Mouse (Mus musculus) lung, adult 2 months (tissue): ENCODE measurements around the gene Kalrn.

Experiments
- CTCF ChIP-seq: fragments of 200-500 bp; IDR thresholded peaks from 2 replicates; pipeline ENCODE4 v1.5.1; 2011; ENCODE audit warnings: mild to moderate bottlenecking, low read length, control low read depth; ENCODE audit not compliant: insufficient read depth
- POLR2A ChIP-seq: fragments of 200-500 bp; IDR thresholded peaks from 2 replicates; pipeline ENCODE4 v1.6.1; 2011; ENCODE audit warnings: low read depth, mild to moderate bottlenecking, control low read depth, low read length, borderline replicate concordance; ENCODE audit errors: extremely low read depth

DNA sequence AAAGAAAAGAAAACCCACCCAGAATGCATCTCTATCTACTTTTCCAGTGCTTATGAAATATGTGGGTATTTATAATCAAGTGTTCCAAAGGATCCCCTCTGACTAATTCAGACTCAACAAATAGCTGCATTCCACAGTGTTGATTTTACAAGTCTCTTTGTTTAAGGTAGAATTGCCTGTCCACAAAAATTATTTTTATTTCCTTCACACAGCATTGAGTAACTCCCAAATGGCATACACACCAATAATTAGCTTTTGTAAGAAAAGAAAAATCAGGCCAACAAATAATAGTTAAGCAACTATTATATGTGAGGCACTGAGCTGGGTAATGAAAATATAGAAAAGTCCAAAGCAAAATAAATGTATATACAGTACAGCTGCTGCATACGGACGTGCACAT is 12.9 kb downstream of the Kalrn start:
- TF ChIP-seq CTCF (no peak), POLR2A (no peak)
